Mouse (Mus musculus) ES-CJ7 (cell line): ENCODE results near the gene Olfr146.

ENCODE experiments used
- DNase-seq: peaks from one replicate; pipeline ENCODE4 v3.0.0; 2011; ENCODE audit warnings: low read depth, low spot score

Olfr146 gene

DNA sequence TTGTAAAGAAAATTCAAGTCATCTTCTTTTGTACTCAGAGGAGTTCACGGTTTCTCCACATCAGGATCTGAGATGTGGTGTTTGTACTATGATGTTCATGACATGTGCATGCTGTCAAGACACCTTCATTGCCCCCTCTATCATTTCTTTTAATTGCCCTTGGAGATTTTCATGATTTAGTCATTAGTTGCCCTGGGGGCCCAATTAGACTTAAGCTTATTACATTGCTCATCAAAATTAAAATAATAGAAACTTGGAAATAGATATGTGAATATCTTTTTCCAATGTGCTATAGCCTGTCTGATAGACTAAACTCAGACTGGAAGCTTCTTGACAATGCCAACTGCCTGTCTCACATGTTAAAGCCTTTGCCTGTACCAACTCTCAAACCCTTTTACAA is at the start of gene Olfr146:
Gene Olfr146 (minus strand): TSS at position 101 of the 400 bp plus-strand sequence.
- no peak for DNase-seq

DNA sequence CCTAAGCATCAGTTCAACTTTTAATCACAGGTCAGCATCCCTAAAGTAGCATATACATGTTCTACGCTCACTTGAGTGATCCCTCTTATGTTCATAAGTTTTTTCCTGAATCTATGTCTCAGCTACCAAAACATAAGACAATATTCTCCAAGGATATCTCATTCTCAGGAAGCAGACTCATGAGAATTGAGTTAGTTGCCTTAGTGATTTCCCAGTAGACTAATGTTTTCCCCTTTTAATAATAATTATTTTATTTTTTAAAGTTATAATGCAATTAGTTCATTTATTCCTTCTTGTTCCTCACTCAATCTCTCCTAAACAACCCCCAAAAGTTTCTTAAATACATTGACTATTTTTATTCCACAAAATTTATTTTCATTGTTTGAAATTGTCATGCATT is 41.7 kb upstream of the Olfr146 start, which contains the start of gene Olfr937:
Gene Olfr937 (minus strand): TSS at position 101 of the 400 bp plus-strand sequence.
- no peak for DNase-seq

DNA sequence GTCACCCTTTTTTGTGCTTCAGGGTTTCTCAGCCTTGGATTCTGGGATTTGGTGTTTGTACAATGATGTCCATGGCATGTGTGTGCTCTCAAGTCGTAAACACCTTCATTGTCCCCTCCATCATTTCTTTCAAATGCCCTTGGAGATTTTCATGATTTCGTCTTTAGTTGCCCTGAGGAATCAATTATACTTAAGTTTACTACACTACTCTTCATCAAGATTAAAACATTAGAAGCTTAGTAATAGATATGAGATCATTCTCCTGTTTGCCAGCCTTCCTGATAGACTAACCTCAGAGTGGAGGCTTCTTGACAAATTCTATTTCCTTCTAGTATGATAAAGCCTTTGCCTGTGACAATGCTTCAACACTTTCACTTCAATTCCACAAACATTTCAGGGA is 23.6 kb downstream of the Olfr146 start, which contains the start of gene Olfr935:
Gene Olfr935 (minus strand): TSS at position 101 of the 400 bp plus-strand sequence.
- no peak for DNase-seq

DNA sequence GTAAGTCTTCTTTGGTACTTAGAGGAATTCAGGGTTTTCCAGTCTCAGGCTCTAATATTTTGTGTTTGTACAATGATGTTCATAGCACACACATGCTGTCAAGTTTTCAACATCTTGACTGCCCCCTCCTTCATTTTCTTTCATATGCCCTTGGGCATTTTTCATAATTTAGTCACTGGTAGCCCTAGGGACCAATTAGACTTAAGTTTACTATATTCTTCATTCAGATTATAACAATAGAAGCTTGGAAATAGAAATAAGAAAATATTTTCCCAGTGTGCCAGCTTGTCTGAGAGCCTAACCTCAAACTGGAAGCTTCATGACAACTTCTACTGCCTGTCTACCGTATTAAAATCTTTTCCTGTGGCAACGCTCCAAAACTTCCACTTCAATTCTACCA is 35.0 kb downstream of the Olfr146 start, which contains the start of gene Olfr934:
Gene Olfr934 (minus strand): TSS at position 101 of the 400 bp plus-strand sequence.
- no peak for DNase-seq

DNA sequence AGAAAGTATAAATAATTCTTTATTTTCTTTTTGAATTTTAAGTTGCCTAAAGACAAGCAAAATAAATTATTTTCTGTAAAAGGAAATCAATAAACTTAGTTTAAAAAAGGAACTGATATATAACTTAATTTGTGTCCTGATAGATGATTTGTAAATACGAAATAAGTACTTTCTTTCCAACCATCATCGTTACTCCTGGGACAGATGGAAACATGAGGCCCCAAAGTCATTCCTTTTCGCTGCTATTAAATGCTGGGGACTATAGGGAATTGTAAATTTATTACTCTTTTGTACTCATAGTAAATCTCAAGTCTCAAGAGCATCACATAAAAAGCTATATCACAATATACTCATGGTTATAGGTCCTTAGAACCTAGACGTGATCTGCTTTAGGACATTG is 51.2 kb downstream of the Olfr146 start, which contains the start of gene Olfr933:
Gene Olfr933 (plus strand): TSS at position 301 of the 400 bp plus-strand sequence.
- DNase-seq = no peak
